ENCODE assay signal across 14 mouse cellular contexts in genomic region chr7:45133446-45134159, GRCm38 (mm10). TPM values are rescaled to one million over a fixed set of nuclear protein-coding genes. Genes with fewer than 3 reads are reported as not detected.
DNase-seq lines count a peak whose midpoint lies in the region; ATAC-seq and TF ChIP-seq lines count a peak whose summit lies in the region.
"Had no signal": no experiment of that assay in that cellular context is flagged by ENCODE, and none has a peak within 500 bp of the region (broad histone marks: within the 10 kb centered on the region; RNA-seq: fewer than 3 reads in every experiment).

No protein-coding gene starts in this region.

- no peak overlapping the region for H3K4me3 ChIP-seq in intestine, embryonic 15.5 days (replicated peaks)
- H3K4me3 ChIP-seq in intestine, embryonic 16.5 days (ENCODE audit: low read length), result no peak overlapping the region
- H3K4me3 ChIP-seq in spleen, adult 2 months (ENCODE audit: extremely low read depth, insufficient read depth, insufficient read length), result no peak overlapping the region
- no peak overlapping the region for H3K4me3 ChIP-seq in stomach, postnatal 0 days (ENCODE audit: low read depth, low read length)

- H3K9me3 ChIP-seq in intestine, embryonic 15.5 days, result no peaks in the 10 kb centered on the region
- peaks cover 3% of the 10 kb centered on the region; the same call in 1 of the 2 replicates for H3K9me3 ChIP-seq in intestine, embryonic 16.5 days (ENCODE audit: control insufficient read depth, low read length)
- H3K9me3 ChIP-seq in stomach, postnatal 0 days (ENCODE audit: control insufficient read depth, low read length), result no peaks in the 10 kb centered on the region

- H3K27ac ChIP-seq in intestine, embryonic 15.5 days, result no peak overlapping the region
- H3K27ac ChIP-seq in intestine, embryonic 16.5 days (ENCODE audit: low read length), result no peak overlapping the region
- no peak overlapping the region for H3K27ac ChIP-seq in spleen, adult 2 months (ENCODE audit: insufficient read depth, low read length)
- no peak overlapping the region for H3K27ac ChIP-seq in stomach, postnatal 0 days (replicated peaks)

- H3K27me3 ChIP-seq in intestine, embryonic 15.5 days (replicated peaks), result no peaks in the 10 kb centered on the region
- no peaks in the 10 kb centered on the region for H3K27me3 ChIP-seq in intestine, embryonic 16.5 days (replicated peaks; ENCODE audit: control insufficient read depth, insufficient read depth, low read length)
- H3K27me3 ChIP-seq in spleen, adult 2 months (ENCODE audit: control insufficient read depth, insufficient read depth, low read length), result no peaks in the 10 kb centered on the region
- no peaks in the 10 kb centered on the region for H3K27me3 ChIP-seq in stomach, postnatal 0 days (ENCODE audit: control insufficient read depth, insufficient read depth, low read length)

- H3K4me2 ChIP-seq in intestine, embryonic 15.5 days (replicated peaks), result 0 out of 2 replicates have a peak overlapping the region, but pooled peaks have one; percentile 11
- no peak overlapping the region for H3K4me2 ChIP-seq in intestine, embryonic 16.5 days (ENCODE audit: low read depth, low read length)
- H3K4me2 ChIP-seq in stomach, postnatal 0 days (replicated peaks; ENCODE audit: low read depth), result no peak overlapping the region
- H3K4me2 ChIP-seq: midbrain, embryonic 11.5 days had no signal

- TF ChIP-seq CTCF in spleen, adult 2 months (IDR thresholded peaks at IDR 0.05; ENCODE audit: extremely low read depth, insufficient read depth, insufficient read length, insufficient replicate concordance), result peak; percentile 7; the same call in 1 of the 2 replicates
- TF ChIP-seq CTCF in stomach, postnatal 0 days (IDR thresholded peaks at IDR 0.05; ENCODE audit: low read depth), result peak; percentile 45

- no peak overlapping the region for H3K9ac ChIP-seq in intestine, embryonic 15.5 days
- H3K9ac ChIP-seq in intestine, embryonic 16.5 days (ENCODE audit: low read depth, low read length), result no peak overlapping the region
- no peak overlapping the region for H3K9ac ChIP-seq in stomach, postnatal 0 days (ENCODE audit: low read length)

- H3K36me3 ChIP-seq in intestine, embryonic 15.5 days, result no peaks in the 10 kb centered on the region
- H3K36me3 ChIP-seq in intestine, embryonic 16.5 days (ENCODE audit: control insufficient read depth, insufficient read depth, low read length), result no peaks in the 10 kb centered on the region
- peaks cover 8% of the 10 kb centered on the region for H3K36me3 ChIP-seq in spleen, adult 2 months (ENCODE audit: control insufficient read depth, insufficient read depth, low read length)
- no peaks in the 10 kb centered on the region for H3K36me3 ChIP-seq in stomach, postnatal 0 days (ENCODE audit: control insufficient read depth, insufficient read depth, low read length)

- peak; percentile 41 for DNase-seq in CD4-positive, CD25-positive, alpha-beta regulatory T cell, adult 2 months (ENCODE audit: low read depth, low spot score)
- no peak for DNase-seq in spleen, adult 2 months (ENCODE audit: low read depth in 1 of 2, low spot score in 2 of 2)
- DNase-seq in spleen, postnatal 10 days (ENCODE audit: low spot score in 2 of 2), result no peak
- no peak for DNase-seq in stomach, postnatal 0 days (ENCODE audit: low spot score)
- no peak for DNase-seq in neural tube, embryonic 10.5 days (ENCODE audit: extremely low spot score, low spot score)
- DNase-seq: adrenal gland, adult 2 months; heart, postnatal 36 days; kidney, adult 11 months; lung, adult 18-20 months; spleen, adult 18-20 months had no signal

- WGBS in intestine, embryonic 15.5 days, result 81% methylated on average over 8 of the region's 8 CpGs
- 77% methylated on average over 8 of the region's 8 CpGs for WGBS in intestine, embryonic 16.5 days
- WGBS in spleen, adult 2 months, result 91% methylated on average over 8 of the region's 8 CpGs
- 80% methylated on average over 8 of the region's 8 CpGs for WGBS in stomach, postnatal 0 days

- ATAC-seq in CD4-positive, CD25-positive, alpha-beta regulatory T cell, adult 4 months, result no peak
- ATAC-seq in intestine, embryonic 15.5 days, result no peak
- no peak for ATAC-seq in intestine, embryonic 16.5 days
- no peak for ATAC-seq in stomach, postnatal 0 days (ENCODE audit: low FRiP score, low TSS enrichment)

- TF ChIP-seq POLR2A in spleen, adult 2 months (IDR thresholded peaks at IDR 0.05; ENCODE audit: low read depth, low read length), result no peak

- no peak for TF ChIP-seq EP300 in stomach, postnatal 0 days (optimal IDR thresholded peaks at IDR 0.05)

- peaks cover 13% of the 10 kb centered on the region for H3K4me1 ChIP-seq in intestine, embryonic 15.5 days (replicated peaks)
- H3K4me1 ChIP-seq in intestine, embryonic 16.5 days (ENCODE audit: control insufficient read depth, insufficient read depth, low read length), result peaks cover 6% of the 10 kb centered on the region; the same call in 1 of the 2 replicates
- H3K4me1 ChIP-seq in spleen, adult 2 months (ENCODE audit: control insufficient read depth, insufficient read depth, insufficient read length), result peaks cover 5% of the 10 kb centered on the region; the same call in 1 of the 2 replicates
- no peaks in the 10 kb centered on the region for H3K4me1 ChIP-seq in stomach, postnatal 0 days (replicated peaks; ENCODE audit: control insufficient read depth, insufficient read depth)

RNA-seq across cellular contexts. Expression of gene Gm45713, which starts 2.4 kb away (rescaled TPM):
- not detected for polyA plus RNA-seq in CD4-positive, CD25-positive, alpha-beta regulatory T cell, adult 4 months (2017; shearing (Covaris generic))
- polyA plus RNA-seq in intestine, embryonic 15.5 days (2015; fragmentation: Nextera tagmentation; extraction: Ambion mirVana), result 0.24 and 0.28 TPM in 2 replicates
- polyA plus RNA-seq in intestine, embryonic 16.5 days (2015; fragmentation: Nextera tagmentation; extraction: Ambion mirVana), result 0.20 TPM in 1 of 2 replicates, not detected in the other
- polyA plus RNA-seq in spleen, adult 2 months (2012; rRNA removed), result 0.28 and 0.70 TPM in 2 replicates
- polyA plus RNA-seq in stomach, postnatal 0 days (2015; fragmentation: Nextera tagmentation; extraction: Ambion mirVana), result 0.17 and 1.1 TPM in 2 replicates

RNA-seq across cellular contexts. Expression of gene Flt3l, which starts 2.6 kb away (rescaled TPM):
- polyA plus RNA-seq in CD4-positive, CD25-positive, alpha-beta regulatory T cell, adult 4 months (2017; shearing (Covaris generic)), result 10 to 100 TPM; 89.0 to 91.7 TPM
- polyA plus RNA-seq in intestine, embryonic 15.5 days (2015; fragmentation: Nextera tagmentation; extraction: Ambion mirVana), result 1.8 and 2.0 TPM in 2 replicates
- 2.2 and 2.5 TPM in 2 replicates for polyA plus RNA-seq in intestine, embryonic 16.5 days (2015; fragmentation: Nextera tagmentation; extraction: Ambion mirVana)
- polyA plus RNA-seq in spleen, adult 2 months (2012; rRNA removed), result 183 and 197 TPM in 2 replicates
- 2.2 and 2.3 TPM in 2 replicates for polyA plus RNA-seq in stomach, postnatal 0 days (2015; fragmentation: Nextera tagmentation; extraction: Ambion mirVana)

RNA-seq across cellular contexts. Expression of gene Rpl13a, which starts 5.0 kb away (rescaled TPM):
- 1,000 to 10,000 TPM; 5,632 to 7,602 TPM for polyA plus RNA-seq in CD4-positive, CD25-positive, alpha-beta regulatory T cell, adult 4 months (2017; shearing (Covaris generic))
- polyA plus RNA-seq in intestine, embryonic 15.5 days (2015; fragmentation: Nextera tagmentation; extraction: Ambion mirVana), result 1,301 and 1,445 TPM in 2 replicates
- 1,233 and 1,311 TPM in 2 replicates for polyA plus RNA-seq in intestine, embryonic 16.5 days (2015; fragmentation: Nextera tagmentation; extraction: Ambion mirVana)
- 1,860 and 2,797 TPM in 2 replicates for polyA plus RNA-seq in spleen, adult 2 months (2012; rRNA removed)
- polyA plus RNA-seq in stomach, postnatal 0 days (2015; fragmentation: Nextera tagmentation; extraction: Ambion mirVana), result 1,442 and 1,485 TPM in 2 replicates

RNA-seq across cellular contexts. Expression of gene Rps11, which starts 9.4 kb away (rescaled TPM):
- 1,000 to 10,000 TPM; 3,755 to 5,441 TPM for polyA plus RNA-seq in CD4-positive, CD25-positive, alpha-beta regulatory T cell, adult 4 months (2017; shearing (Covaris generic))
- 1,711 TPM in 2 replicates for polyA plus RNA-seq in intestine, embryonic 15.5 days (2015; fragmentation: Nextera tagmentation; extraction: Ambion mirVana)
- 1,613 and 1,701 TPM in 2 replicates for polyA plus RNA-seq in intestine, embryonic 16.5 days (2015; fragmentation: Nextera tagmentation; extraction: Ambion mirVana)
- polyA plus RNA-seq in spleen, adult 2 months (2012; rRNA removed), result 273 and 325 TPM in 2 replicates
- 1,142 and 1,191 TPM in 2 replicates for polyA plus RNA-seq in stomach, postnatal 0 days (2015; fragmentation: Nextera tagmentation; extraction: Ambion mirVana)

RNA-seq across cellular contexts. Expression of gene Pih1d1, which starts 20.5 kb away (rescaled TPM):
- 10 to 100 TPM; 40.4 to 50.6 TPM for polyA plus RNA-seq in CD4-positive, CD25-positive, alpha-beta regulatory T cell, adult 4 months (2017; shearing (Covaris generic))
- polyA plus RNA-seq in intestine, embryonic 15.5 days (2015; fragmentation: Nextera tagmentation; extraction: Ambion mirVana), result 94.1 and 98.9 TPM in 2 replicates
- 90.9 and 96.5 TPM in 2 replicates for polyA plus RNA-seq in intestine, embryonic 16.5 days (2015; fragmentation: Nextera tagmentation; extraction: Ambion mirVana)
- 45.2 and 48.7 TPM in 2 replicates for polyA plus RNA-seq in spleen, adult 2 months (2012; rRNA removed)
- polyA plus RNA-seq in stomach, postnatal 0 days (2015; fragmentation: Nextera tagmentation; extraction: Ambion mirVana), result 48.8 and 49.0 TPM in 2 replicates

Comparison
In these comparisons a context has a peak if more than half of its experiments do, and no peak if none do; other contexts are left out.
1. RNA of gene Flt3l, which starts 2.6 kb away (polyA plus RNA-seq): 183 to 197 TPM in spleen, adult 2 months and 89.0 to 91.7 TPM in CD4-positive, CD25-positive, alpha-beta regulatory T cell, adult 4 months; 2.2 to 2.5 TPM in intestine, embryonic 16.5 days, 2.2 to 2.3 TPM in stomach, postnatal 0 days and 1.8 to 2.0 TPM in intestine, embryonic 15.5 days; every median in the first group is over 10 times any median in the second.